Mouse (Mus musculus) left cerebral cortex, postnatal 4 days (tissue): ENCODE data around the gene Etv6. TPM values are rescaled to one million over a fixed set of nuclear protein-coding genes. Genes with fewer than 3 reads are reported as not detected.
A peak's percentile ranks its signal among the peaks of the same experiment; 100 is the strongest.

Experiments
- DNase-seq: peaks from one replicate; pipeline ENCODE4 v3.0.0-alpha.2; 2022
- intact Hi-C: fragments of 180-260 bp; cut with DNase I; formaldehyde crosslinking; loops from one replicate; pipeline ENCODE4 v1.15.1; 2025
- total RNA-seq, 2 experiments: library from RNA; stranded (reverse); gene quantifications; 2 replicates each; pipeline ENCODE4 v1.2.3; 2021

Gene Etv6
- total RNA-seq, 2 experiments from 2014 or later, result 18.8 to 27.2 TPM

GRCm38 (mm10) chr6:134157533-134158115 lies 122.1 kb downstream of the Etv6 start:
- DNase-seq, result no peak
- intact Hi-C loops, result no loop called here

- intact Hi-C loops, result no loop called here
- DNase-seq, result no peak
These were observed 122.7 kb downstream of the Etv6 start for GRCm38 (mm10) chr6:134158201-134158600.

- no peak for DNase-seq
- intact Hi-C loops, result no loop called here
These were observed 124.2 kb downstream of the Etv6 start for GRCm38 (mm10) chr6:134159672-134160071.

- intact Hi-C loops, result no loop called here
These were observed 125.5 kb downstream of the Etv6 start for GRCm38 (mm10) chr6:134161040-134161439.

GRCm38 (mm10) chr6:134163346-134163745 lies 127.8 kb downstream of the Etv6 start:
- intact Hi-C loops, result no loop called here
- no peak for DNase-seq

More at GRCm38 (mm10) chr6:134161040-134161439, 125.5 kb downstream of the Etv6 start:
- DNase-seq, result no peak

- intact Hi-C loops, result no loop called here
- DNase-seq, result no peak
These were observed 128.9 kb downstream of the Etv6 start for GRCm38 (mm10) chr6:134164356-134164755.

GRCm38 (mm10) chr6:134165012-134165411 lies 129.5 kb downstream of the Etv6 start:
- intact Hi-C loops, result no loop called here
- DNase-seq, result no peak

- no peak for DNase-seq
- intact Hi-C loops, result no loop called here
These were observed 132.5 kb downstream of the Etv6 start for GRCm38 (mm10) chr6:134167963-134168362.

- intact Hi-C loops, result no loop called here
- DNase-seq, result no peak
These were observed 133.3 kb downstream of the Etv6 start for GRCm38 (mm10) chr6:134168799-134169198.

GRCm38 (mm10) chr6:134171235-134171634 lies 135.7 kb downstream of the Etv6 start:
- no peak for DNase-seq
- intact Hi-C loops, result no loop called here

GRCm38 (mm10) chr6:134171906-134172728 lies 136.6 kb downstream of the Etv6 start:
- DNase-seq, result no peak
- intact Hi-C loops, result no loop called here

- no peak for DNase-seq
These were observed 137.9 kb downstream of the Etv6 start for GRCm38 (mm10) chr6:134173439-134173838.

GRCm38 (mm10) chr6:134175059-134175458 lies 139.6 kb downstream of the Etv6 start:
- DNase-seq, result no peak
- intact Hi-C loops, result no loop called here

More at GRCm38 (mm10) chr6:134173439-134173838, 137.9 kb downstream of the Etv6 start:
- intact Hi-C loops, result no loop called here

- intact Hi-C loops, result no loop called here
- no peak for DNase-seq
These were observed 141.7 kb downstream of the Etv6 start for GRCm38 (mm10) chr6:134177196-134177595.

GRCm38 (mm10) chr6:134182301-134182948 lies 146.9 kb downstream of the Etv6 start:
- no peak for DNase-seq
- intact Hi-C loops, result no loop called here

GRCm38 (mm10) chr6:134183592-134184342 lies 148.3 kb downstream of the Etv6 start:
- intact Hi-C loops, result no loop called here
- DNase-seq, result no peak

GRCm38 (mm10) chr6:134186286-134186903 lies 150.9 kb downstream of the Etv6 start:
- peak; percentile 12 for DNase-seq
- intact Hi-C loops, result no loop called here

- DNase-seq, result no peak
- intact Hi-C loops, result no loop called here
These were observed 153.2 kb downstream of the Etv6 start for GRCm38 (mm10) chr6:134188719-134189118.

GRCm38 (mm10) chr6:134189174-134189573 lies 153.7 kb downstream of the Etv6 start:
- intact Hi-C loops, result no loop called here
- peak; percentile 10 for DNase-seq

GRCm38 (mm10) chr6:134189575-134190132 lies 154.2 kb downstream of the Etv6 start:
- DNase-seq, result peak; percentile 59

More at GRCm38 (mm10) chr6:134189575-134190132, 154.2 kb downstream of the Etv6 start:
- intact Hi-C loops, result no loop called here
